Mouse (Mus musculus): ENCODE measurements around the gene Lyplal1. TPM values are rescaled to one million over a fixed set of nuclear protein-coding genes. Genes with fewer than 3 reads are reported as not detected.
A peak's percentile ranks its signal among the peaks of the same experiment; 100 is the strongest.

The Lyplal1 gene
- polyA plus RNA-seq (2016; fragmentation: Nextera tagmentation; extraction: Ambion mirVana): 17.4 and 17.7 TPM in 2 replicates

DNA sequence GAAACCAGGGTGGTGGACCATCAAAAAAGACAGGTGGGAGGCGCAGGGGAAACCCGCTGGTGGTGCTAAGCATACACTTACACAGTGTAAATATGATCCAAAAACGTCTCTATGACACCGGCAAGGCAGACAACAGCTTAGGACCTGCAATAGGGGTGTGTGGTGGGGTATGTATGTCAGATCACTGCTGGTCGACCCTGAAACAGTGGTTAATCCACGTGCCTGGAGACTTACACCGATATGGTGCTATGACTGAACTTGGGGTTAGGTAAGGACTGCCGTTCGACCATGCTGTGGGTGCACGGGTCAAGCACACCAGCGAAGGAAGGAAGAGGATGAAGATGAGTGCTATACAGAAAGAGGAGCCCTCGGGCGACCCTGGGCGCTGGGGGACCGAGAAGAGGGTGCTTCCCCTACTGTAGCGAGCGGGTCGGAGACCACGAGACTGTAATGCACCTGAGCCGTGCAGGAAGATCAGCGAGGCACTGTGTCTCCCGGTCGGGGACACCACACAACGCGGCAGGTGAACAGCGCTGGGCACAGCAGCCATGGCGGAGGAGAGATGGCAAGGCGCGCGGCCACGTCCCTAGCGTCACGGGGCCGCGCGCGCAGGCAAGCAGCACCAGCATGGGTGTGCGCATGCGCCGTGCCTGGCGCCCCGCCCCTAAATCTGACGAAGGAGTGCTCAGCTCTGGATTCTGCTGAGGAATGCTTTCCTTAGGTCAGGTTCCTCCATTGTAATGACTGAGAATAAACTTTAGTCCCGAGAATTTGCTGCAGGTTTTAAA, at the start of gene Lyplal1:
Gene Lyplal1 (minus strand): TSS at position 610 of the 788 bp plus-strand sequence.
- peak; percentile 95 for ATAC-seq (ENCODE audit: low FRiP score, low read depth)
- Histone ChIP-seq H3K4me2 (replicated peaks) (peak within 1 kb of the TSS; percentile 74), H3K27ac (peak within 1 kb of the TSS; percentile 53; the same call in 1 of the 2 replicates), H3K27me3 (replicated peaks) (no peaks in the 10 kb centered on the region), H3K9me3 (no peaks in the 10 kb centered on the region), H3K4me1 (0 out of 2 replicates have a peak, but pooled peaks cover 4% of the 10 kb centered on the region), H3K36me3 (no peaks in the 10 kb centered on the region), H3K4me3 (peak within 1 kb of the TSS; percentile 63), H3K9ac (peak within 1 kb of the TSS; percentile 71)
- 4% methylated on average over 44 of the region's 44 CpGs for WGBS

DNA sequence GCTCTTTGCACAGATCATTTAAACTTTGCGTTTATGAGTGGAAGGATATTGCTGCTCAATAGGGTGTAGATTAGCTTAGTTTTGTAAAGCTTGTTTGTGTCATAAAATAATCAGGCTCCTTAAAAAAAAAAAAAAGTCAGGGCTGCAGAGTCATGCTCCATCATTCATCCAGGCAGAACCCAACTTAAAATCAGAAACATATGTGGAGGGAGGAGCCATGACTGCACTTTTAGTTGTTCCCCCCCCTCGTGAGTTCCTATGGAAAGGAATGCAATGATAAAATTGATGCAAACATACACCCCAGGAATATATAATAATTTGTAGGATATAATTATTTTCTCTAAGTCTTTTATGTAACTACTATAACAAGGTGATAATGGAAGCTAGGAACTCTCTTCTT, 46.5 kb upstream of the Lyplal1 start:
- Histone ChIP-seq H3K9me3 (no peaks in the 10 kb centered on the region), H3K4me3 (no peak overlapping the region), H3K4me2 (replicated peaks) (no peak overlapping the region), H3K36me3 (no peaks in the 10 kb centered on the region), H3K4me1 (no peaks in the 10 kb centered on the region), H3K9ac (no peak overlapping the region), H3K27ac (no peak overlapping the region), H3K27me3 (replicated peaks) (no peaks in the 10 kb centered on the region)
- ATAC-seq (ENCODE audit: low FRiP score, low read depth): no peak
- 61% methylated on average over 2 of the region's 2 CpGs for WGBS

DNA sequence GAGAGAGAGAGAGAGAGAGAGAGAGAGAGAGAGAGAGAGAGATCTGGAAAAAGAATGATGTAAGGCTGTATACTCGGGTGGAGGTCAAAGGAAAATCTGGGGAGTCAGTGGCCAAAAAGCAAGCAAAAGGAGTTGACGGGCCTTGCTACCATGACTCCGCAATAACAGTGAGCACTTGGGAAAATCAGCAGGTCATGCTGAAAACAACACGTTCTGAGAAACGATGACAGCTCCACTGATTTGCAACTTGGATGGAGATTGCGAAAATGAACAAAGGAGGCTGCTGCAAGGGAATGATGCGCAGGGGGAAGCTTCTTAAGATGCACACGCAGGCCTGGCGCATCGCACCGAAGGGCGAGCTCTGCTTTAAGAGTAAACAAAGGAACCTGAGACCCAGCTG, 46.1 kb upstream of the Lyplal1 start:
- 63% methylated on average over 12 of the region's 12 CpGs for WGBS
- Histone ChIP-seq H3K4me3 (no peak overlapping the region), H3K27me3 (replicated peaks) (no peaks in the 10 kb centered on the region), H3K27ac (no peak overlapping the region), H3K9ac (no peak overlapping the region), H3K4me2 (replicated peaks) (no peak overlapping the region), H3K36me3 (no peaks in the 10 kb centered on the region), H3K9me3 (no peaks in the 10 kb centered on the region), H3K4me1 (no peaks in the 10 kb centered on the region)
- ATAC-seq (ENCODE audit: low FRiP score, low read depth): no peak

DNA sequence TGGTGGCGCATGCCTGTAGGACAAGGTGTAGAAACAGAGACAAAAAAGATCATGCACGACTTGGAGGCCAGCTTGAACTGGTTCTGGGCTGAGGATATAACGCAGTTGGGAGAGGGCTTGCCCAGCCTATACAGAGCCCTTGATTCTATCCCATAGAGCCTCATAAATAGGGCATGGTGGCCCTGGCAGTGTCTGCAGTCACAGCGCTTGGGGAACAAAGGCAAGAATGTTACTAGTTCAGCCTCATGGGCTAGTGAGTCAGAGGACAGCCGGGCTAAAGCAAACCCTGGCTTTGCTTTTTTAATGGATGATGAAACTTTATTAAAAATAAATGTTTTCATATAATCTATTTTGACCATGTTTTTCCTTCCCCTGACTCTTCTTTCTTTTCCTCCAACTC, 33.3 kb upstream of the Lyplal1 start:
- Histone ChIP-seq H3K27me3 (replicated peaks) (no peaks in the 10 kb centered on the region), H3K4me1 (no peaks in the 10 kb centered on the region), H3K4me3 (no peak overlapping the region), H3K9ac (no peak overlapping the region), H3K27ac (no peak overlapping the region), H3K4me2 (replicated peaks) (no peak overlapping the region), H3K36me3 (no peaks in the 10 kb centered on the region), H3K9me3 (no peaks in the 10 kb centered on the region)
- WGBS: 78% methylated on average over 5 of the region's 5 CpGs
- no peak for ATAC-seq (ENCODE audit: low FRiP score, low read depth)

DNA sequence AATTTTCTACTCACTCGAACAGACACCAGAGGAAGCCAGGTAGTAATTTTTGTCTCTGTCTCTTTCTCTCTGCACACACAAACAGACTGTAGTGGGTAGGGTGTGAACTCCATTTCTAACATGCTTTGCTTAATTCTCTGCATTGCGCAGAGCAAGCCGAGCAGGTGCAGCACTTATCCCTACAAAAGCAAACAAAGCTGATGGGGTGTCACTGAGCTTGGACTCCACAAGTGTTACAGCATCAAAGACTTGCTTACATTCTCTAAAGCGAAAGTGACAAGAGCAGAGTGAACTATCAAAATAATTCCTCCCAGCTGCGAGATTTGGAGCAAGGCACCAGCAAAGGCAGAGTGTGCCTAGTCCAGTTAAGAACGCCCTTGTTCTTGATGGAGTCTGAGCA, 28.3 kb upstream of the Lyplal1 start:
- H3K36me3 ChIP-seq: no peaks in the 10 kb centered on the region
- no peaks in the 10 kb centered on the region for H3K9me3 ChIP-seq
- no peak overlapping the region for H3K4me3 ChIP-seq
- WGBS: 76% methylated on average over 6 of the region's 6 CpGs
- H3K9ac ChIP-seq: no peak overlapping the region
- H3K4me2 ChIP-seq (replicated peaks): no peak overlapping the region
- H3K4me1 ChIP-seq: no peaks in the 10 kb centered on the region
- ATAC-seq (ENCODE audit: low FRiP score, low read depth): no peak
- no peaks in the 10 kb centered on the region for H3K27me3 ChIP-seq (replicated peaks)
- H3K27ac ChIP-seq: no peak overlapping the region

DNA sequence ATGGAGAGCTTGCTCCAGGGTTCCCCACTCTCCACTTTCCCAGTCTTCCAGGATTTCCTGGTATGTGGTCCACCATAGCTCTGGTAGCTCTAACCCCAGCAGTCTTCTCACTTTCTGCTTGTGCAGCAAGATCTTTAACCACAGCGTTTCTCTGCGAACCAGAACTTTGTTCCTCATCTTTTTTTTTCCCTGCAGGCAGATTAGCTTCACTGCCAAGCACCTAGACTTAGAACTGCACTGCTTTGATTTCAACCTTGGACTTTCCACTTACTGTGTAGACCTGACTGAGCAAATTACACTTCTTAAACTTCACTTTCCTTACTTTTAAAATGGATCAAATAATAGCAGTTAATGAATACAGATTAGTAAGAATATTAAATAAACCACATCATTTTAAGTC, 23.1 kb upstream of the Lyplal1 start:
- no peak overlapping the region for H3K9ac ChIP-seq
- no peak overlapping the region for H3K27ac ChIP-seq
- H3K36me3 ChIP-seq: no peaks in the 10 kb centered on the region
- H3K4me2 ChIP-seq (replicated peaks): no peak overlapping the region
- H3K4me1 ChIP-seq: no peaks in the 10 kb centered on the region
- ATAC-seq (ENCODE audit: low FRiP score, low read depth): no peak
- H3K27me3 ChIP-seq (replicated peaks): no peaks in the 10 kb centered on the region
- H3K4me3 ChIP-seq: no peak overlapping the region
- 85% methylated on average over 2 of the region's 2 CpGs for WGBS
- no peaks in the 10 kb centered on the region for H3K9me3 ChIP-seq

DNA sequence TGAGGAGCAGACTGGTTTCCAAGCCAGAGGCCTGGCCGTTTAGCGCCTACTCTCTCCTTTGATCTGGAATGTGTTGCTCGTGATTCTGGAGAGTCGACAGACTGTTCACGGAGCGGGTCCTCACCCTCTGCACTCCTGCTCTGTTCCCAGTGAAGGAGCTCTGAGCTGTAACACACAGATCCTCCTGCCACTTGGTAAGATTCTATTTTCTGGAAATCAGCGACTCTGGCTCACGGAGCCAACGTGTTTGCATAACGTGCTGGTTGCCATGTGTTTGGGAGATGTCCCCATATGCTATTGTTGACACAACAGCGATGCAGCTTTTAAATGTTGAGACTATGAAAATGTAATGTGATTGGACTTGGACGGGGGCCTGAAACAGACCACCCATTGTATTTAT, 20.8 kb upstream of the Lyplal1 start:
- no peak overlapping the region for H3K4me2 ChIP-seq (replicated peaks)

DNA sequence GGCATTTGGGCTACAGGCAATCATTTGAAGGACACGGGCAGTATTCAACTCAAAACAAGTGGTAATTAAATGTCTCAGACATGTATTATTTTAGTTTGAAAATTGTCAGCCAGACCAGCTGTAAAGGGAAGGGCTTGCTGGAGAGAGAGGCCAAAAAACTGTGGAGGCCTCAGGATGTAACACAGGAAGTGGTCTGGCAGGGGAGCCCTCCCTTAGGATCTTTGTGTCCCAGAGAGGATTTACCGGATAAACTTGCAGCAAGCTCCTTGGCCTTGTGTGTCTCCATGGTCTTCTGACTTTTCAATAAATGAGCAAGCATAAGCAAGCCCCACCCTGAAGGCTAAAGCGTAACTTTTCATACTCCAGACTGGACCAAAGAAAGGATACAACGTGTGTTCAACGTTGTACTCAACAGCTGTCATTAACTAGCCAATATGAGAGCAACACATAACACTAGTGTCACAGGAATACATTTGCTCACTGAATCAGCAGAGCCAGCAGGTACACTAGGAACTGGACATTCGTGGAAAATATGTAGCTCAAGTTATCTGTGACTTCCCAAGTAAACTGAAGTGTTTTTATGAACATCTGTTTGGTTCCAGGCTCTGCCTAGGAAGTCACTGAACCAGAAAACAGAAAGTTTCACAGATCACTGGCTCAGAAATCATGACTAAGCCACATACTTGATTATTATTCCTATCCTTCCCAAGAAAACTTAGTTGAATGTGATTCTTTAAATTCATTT, 19.7 kb upstream of the Lyplal1 start:
- no peaks in the 10 kb centered on the region for H3K9me3 ChIP-seq
- no peak overlapping the region for H3K4me3 ChIP-seq
- H3K36me3 ChIP-seq: no peaks in the 10 kb centered on the region
- no peaks in the 10 kb centered on the region for H3K4me1 ChIP-seq
- H3K9ac ChIP-seq: no peak overlapping the region
- no peaks in the 10 kb centered on the region for H3K27me3 ChIP-seq (replicated peaks)
- H3K27ac ChIP-seq: no peak overlapping the region
- 81% methylated on average over 6 of the region's 6 CpGs for WGBS
- no peak overlapping the region for H3K4me2 ChIP-seq (replicated peaks)
- ATAC-seq (ENCODE audit: low FRiP score, low read depth): no peak

More for the DNA sequence above, 20.8 kb upstream of the Lyplal1 start:
- Histone ChIP-seq H3K4me3 (no peak overlapping the region), H3K27me3 (replicated peaks) (no peaks in the 10 kb centered on the region), H3K36me3 (no peaks in the 10 kb centered on the region), H3K27ac (no peak overlapping the region), H3K4me1 (no peaks in the 10 kb centered on the region), H3K9ac (no peak overlapping the region), H3K9me3 (no peaks in the 10 kb centered on the region)
- 71% methylated on average over 12 of the region's 12 CpGs for WGBS
- ATAC-seq (ENCODE audit: low FRiP score, low read depth): no peak

DNA sequence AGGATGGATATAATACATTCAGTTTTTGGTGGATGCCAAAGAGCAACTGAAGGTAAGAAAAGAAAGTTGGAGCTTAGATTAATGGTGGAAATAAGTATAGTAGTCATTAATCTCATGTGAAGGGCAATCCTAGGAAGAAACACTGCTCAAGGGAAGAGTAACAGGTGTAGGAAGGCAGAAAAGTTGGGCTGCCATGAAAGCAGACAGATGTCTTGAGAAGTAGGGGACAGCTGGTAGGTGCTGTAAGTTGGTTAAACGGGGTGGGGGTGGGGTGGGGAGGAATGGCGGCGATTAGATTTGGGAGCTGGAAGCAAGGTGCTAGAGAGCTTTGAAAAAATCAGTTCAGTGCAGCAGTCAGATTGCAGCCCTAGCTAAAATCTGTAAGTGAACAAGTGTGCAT, 14.4 kb upstream of the Lyplal1 start:
- H3K9ac ChIP-seq: no peak overlapping the region
- no peak overlapping the region for H3K4me2 ChIP-seq (replicated peaks)
- H3K4me1 ChIP-seq: no peaks in the 10 kb centered on the region
- no peak for ATAC-seq (ENCODE audit: low FRiP score, low read depth)
- no peak overlapping the region for H3K27ac ChIP-seq
- WGBS: 90% methylated on average over 3 of the region's 3 CpGs
- H3K4me3 ChIP-seq: no peak overlapping the region
- no peaks in the 10 kb centered on the region for H3K36me3 ChIP-seq
- H3K27me3 ChIP-seq (replicated peaks): no peaks in the 10 kb centered on the region
- H3K9me3 ChIP-seq: no peaks in the 10 kb centered on the region

DNA sequence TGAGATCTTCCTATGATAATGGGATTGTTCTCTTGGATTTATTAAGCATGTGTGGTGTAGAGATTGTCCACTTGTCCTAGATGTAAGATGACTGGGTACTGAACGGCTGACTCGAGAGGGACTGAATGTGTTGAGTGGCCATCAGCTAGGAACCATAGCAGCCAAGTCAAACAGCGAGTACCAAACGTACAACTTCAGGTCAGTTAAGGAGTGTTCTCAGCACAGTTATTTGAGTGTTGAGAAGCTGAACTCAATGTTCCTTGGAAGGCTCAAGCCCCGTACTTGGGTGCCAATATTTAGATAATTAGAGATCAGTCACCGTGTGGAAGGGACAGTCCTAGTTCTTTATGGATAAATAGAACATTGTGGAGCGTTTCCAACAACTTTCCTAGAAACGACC, 11.8 kb upstream of the Lyplal1 start:
- H3K4me3 ChIP-seq: no peak overlapping the region

DNA sequence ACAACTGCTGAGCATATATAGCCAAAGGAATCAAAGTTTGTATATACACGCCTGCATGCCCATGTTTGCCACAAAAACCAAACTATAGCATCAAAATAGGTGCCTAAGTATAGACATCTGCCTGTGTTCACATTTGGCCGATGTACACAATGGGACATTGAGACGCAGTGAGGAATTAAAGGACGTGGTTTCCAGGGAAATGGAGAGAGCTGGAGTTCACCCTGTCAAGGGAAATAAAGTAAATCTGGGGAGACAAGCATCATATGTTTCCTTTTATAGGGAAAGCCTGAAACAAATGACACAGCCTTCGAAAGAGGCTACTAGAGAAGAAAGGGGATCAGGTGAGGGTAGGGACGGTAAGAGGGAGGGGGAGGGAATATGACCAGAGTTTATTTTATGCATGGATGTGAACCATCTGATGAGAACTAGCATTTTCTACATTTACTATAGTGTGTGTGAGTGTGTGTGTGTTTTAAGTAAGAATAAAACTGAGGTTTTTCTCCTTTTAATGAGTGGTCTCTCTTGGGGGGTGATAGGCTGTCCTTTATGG, 9.3 kb upstream of the Lyplal1 start:
- H3K27ac ChIP-seq: no peak overlapping the region
- ATAC-seq (ENCODE audit: low FRiP score, low read depth): no peak
- H3K36me3 ChIP-seq: no peaks in the 10 kb centered on the region
- no peak overlapping the region for H3K9ac ChIP-seq
- WGBS: 65% methylated on average over 6 of the region's 6 CpGs
- no peaks in the 10 kb centered on the region for H3K27me3 ChIP-seq (replicated peaks)
- no peaks in the 10 kb centered on the region for H3K4me1 ChIP-seq
- H3K4me3 ChIP-seq: no peak overlapping the region
- H3K9me3 ChIP-seq: no peaks in the 10 kb centered on the region
- H3K4me2 ChIP-seq (replicated peaks): no peak overlapping the region

More for the DNA sequence above, 11.8 kb upstream of the Lyplal1 start:
- Histone ChIP-seq H3K9me3 (no peaks in the 10 kb centered on the region), H3K27me3 (replicated peaks) (no peaks in the 10 kb centered on the region), H3K4me1 (no peaks in the 10 kb centered on the region), H3K9ac (no peak overlapping the region), H3K4me2 (replicated peaks) (no peak overlapping the region), H3K27ac (no peak overlapping the region), H3K36me3 (no peaks in the 10 kb centered on the region)
- ATAC-seq (ENCODE audit: low FRiP score, low read depth): no peak
- WGBS: 88% methylated on average over 8 of the region's 8 CpGs

DNA sequence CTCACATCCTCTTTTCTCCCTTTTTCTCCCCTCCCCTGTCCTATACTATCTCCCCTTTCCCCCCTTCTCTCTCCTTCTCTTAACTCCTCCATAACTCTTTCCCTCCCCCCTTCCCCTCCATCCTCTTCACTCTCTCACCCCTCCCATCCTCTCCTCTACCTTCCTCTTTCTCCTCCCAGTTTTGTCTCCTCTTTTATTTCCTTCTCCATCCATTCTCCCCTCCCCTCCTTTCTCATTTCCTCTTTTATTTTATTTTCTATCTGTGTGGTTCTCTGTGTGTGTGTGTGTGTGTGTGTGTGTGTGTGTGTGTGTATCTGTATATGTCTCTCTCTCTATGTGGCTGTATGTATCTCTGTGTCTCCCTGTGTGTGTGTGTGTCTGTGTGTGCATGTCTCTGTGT, 6.6 kb upstream of the Lyplal1 start:
- no peak overlapping the region for H3K4me3 ChIP-seq
- H3K9me3 ChIP-seq: no peaks in the 10 kb centered on the region
- ATAC-seq (ENCODE audit: low FRiP score, low read depth): no peak
- no peak overlapping the region for H3K27ac ChIP-seq
- no peak overlapping the region for H3K9ac ChIP-seq
- H3K4me2 ChIP-seq (replicated peaks): no peak overlapping the region
- no peaks in the 10 kb centered on the region for H3K36me3 ChIP-seq
- no peaks in the 10 kb centered on the region for H3K27me3 ChIP-seq (replicated peaks)
- H3K4me1 ChIP-seq: no peaks in the 10 kb centered on the region

Measured in neural tube, embryonic 12.5 days (tissue).